Mouse (Mus musculus): ENCODE results near the gene Rnf121. TPM values are rescaled to one million over a fixed set of nuclear protein-coding genes. Genes with fewer than 3 reads are reported as not detected.

The Rnf121 gene
- 15.0 and 15.8 TPM in 2 replicates for total RNA-seq (2017)

DNA sequence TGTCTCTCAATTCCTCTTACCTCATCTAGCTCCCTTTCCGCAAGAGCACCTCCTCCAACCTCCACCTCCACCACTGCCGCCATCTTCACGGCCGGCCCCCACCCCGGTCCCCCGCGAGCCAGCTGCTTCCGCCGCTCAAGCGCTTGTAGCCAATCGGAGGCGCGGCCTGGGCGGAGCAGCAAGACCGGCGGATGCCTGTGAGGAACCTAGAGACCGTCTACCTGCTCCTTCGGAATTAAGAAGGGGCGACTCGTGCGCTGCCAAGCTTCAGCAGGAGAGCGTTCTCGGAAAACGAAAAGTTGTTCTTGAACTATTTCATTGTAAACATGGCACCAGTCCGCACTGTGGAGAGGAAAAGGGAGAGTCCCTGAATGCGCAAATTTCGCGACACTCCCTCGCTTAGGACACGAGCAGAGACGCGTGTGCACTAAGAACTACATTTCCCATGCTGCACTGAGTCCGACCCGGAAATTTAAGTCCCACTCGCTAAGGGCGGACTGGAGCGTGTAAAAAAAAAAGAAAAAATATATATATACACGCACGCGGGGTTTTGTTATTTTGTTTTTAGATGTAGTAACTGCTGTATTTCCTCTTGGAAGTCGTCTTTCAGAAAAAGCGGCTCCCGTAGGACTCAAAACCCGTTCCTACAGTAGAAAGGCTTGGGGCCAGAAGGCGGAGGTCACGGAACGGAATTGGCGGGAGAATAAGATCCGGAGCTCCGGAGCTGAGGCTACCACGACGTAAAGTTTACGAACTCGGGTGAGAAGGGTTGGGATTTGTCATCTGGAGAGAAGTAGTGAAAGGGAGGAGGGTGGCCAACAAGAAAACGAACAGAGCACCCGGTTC is at the start of gene Rnf121, which contains the start of the genes Xndc1 and Xntrpc:
TSS of gene Rnf121 (minus strand) at position 424 of the 846 bp plus-strand sequence.
TSS of gene Xndc1 (plus strand) at position 466 of the 846 bp plus-strand sequence.
TSS of gene Xntrpc (plus strand) at position 668 of the 846 bp plus-strand sequence.
- peak; percentile 95 for ATAC-seq (ENCODE audit: extremely low read depth, insufficient number of reproducible peaks, low FRiP score, poor library complexity, severe bottlenecking)

DNA sequence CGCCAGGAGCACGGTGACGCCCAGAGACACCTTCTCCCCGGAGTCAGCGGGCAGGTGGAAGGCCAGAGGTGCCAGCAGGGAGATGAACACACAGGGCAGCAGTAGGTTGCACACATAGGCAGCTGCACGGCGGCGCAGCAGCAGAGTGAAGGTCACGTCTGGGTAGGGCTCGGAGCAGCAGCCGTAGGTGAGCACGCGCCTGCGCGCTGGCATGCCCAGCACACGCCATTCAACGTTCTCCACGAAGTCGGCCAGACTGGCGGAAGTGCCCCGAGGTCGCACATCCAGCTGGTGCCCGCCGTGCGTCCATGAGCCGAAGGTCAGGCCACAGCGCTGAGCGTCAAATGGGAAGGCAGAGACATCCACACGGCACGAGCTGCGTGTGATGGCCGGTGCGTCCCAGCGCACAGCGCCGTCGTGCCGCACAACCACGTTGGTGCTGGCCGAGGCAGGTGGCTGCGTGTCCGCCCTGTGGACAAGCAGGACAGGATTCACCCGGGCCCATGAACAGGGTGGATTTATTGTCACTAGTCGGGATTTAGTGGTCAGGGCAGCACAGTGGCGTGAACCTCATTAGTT is 48.0 kb upstream of the Rnf121 start:
- ATAC-seq (ENCODE audit: extremely low read depth, insufficient number of reproducible peaks, low FRiP score, poor library complexity, severe bottlenecking): no peak

DNA sequence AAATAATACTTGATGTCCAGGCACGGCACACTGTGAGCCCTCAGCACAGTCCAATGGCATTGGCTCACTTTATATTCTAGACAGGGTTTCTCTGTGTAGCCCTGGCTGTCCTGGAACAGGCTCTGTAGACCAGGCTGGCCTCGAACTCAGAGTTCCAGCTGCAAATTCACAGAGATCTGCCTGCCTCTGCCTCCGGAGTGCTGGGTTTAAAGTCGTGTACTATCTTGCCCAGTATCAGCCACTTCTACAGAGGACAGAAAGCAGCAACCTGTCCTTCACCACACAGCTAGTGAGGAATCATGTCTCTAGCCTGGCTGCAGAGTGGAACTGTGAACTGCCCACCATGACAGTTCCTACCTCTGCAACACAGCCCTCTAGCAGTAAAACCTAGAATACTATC is 44.5 kb upstream of the Rnf121 start:
- no peak for ATAC-seq (ENCODE audit: extremely low read depth, insufficient number of reproducible peaks, low FRiP score, poor library complexity, severe bottlenecking)

DNA sequence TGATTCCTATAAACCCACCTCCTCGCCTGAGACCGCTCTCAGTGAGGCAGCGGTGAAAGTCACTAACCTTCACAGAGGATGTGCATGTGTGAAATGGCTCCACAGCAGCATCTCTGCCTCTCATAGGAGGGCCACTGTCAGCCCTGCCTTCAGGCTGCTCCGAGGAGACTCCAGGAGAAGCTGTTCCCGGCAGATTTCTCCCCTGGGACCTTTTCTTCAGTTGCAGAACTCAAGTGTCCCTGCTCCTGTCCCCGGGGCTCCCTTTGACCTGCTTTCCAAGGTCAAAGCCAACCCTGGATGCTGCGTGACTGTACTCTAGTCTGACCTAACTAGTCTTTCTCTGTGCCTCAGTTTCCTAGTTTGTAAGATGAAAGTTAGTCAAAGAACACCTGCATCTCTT is 43.9 kb upstream of the Rnf121 start, which contains the start of gene Art5:
TSS of gene Art5 (minus strand) at position 319 of the 400 bp plus-strand sequence.
- no peak for ATAC-seq (ENCODE audit: extremely low read depth, insufficient number of reproducible peaks, low FRiP score, poor library complexity, severe bottlenecking)

DNA sequence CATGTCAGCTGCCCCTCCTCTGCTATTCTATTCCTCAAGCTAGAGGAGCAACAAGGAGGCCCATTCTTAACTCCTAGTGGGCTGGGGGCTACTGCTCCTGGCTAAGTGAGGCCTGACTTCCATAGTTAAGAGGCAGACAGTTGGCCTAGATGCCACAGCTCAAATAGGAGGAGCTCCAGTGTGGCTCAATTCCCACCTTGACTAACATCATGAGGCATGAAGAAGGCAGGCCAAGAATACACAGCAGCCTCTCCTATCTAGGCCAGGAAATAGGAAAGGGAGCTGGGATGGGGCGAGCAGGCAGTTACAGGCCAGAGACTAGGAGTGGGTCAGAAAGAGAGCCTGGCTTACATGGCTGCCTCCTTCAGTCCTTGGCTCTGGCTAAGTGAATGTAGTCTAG is 42.9 kb upstream of the Rnf121 start:
- no peak for ATAC-seq (ENCODE audit: extremely low read depth, insufficient number of reproducible peaks, low FRiP score, poor library complexity, severe bottlenecking)

DNA sequence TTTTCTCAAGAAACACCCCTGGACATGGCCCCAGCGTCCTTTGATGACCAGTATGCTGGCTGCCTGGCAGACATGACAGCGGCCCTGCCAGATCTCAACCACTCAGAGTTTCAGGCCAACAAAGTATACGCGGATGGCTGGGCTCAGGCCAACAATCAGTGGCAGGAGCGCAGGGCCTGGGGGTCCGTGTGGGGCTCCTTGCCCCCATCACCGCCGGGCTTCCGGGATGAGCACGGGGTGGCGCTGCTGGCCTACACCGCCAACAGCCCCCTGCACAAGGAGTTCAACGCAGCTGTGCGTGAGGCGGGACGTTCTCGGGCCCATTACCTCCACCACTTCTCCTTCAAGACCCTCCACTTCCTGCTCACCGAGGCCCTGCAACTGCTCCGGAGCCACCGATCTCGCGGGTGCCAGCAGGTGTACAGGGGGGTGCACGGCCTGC is 41.5 kb upstream of the Rnf121 start:
- no peak; the same call in 1 of the 2 replicates for ATAC-seq (ENCODE audit: extremely low read depth, insufficient number of reproducible peaks, low FRiP score, poor library complexity, severe bottlenecking)

DNA sequence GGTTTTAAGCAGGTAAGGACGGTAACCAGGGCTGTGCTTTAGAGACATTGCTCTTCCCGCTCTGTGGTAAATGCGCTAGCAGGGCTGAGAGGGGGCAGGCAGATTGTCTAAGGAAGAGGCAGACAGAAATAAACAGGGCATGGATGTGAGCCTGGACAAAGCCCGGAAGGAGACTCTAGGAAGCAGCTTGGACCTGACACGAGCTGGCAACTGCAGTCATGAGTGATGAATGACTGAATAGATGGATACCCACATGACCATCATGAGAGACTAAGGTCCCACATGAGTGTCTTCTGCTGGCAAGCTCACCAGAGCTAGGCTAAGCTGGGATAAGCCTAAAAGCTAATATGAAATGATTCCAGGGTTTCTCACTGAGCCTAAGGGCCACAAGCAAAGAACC is 38.9 kb upstream of the Rnf121 start:
- ATAC-seq (ENCODE audit: extremely low read depth, insufficient number of reproducible peaks, low FRiP score, poor library complexity, severe bottlenecking): no peak

DNA sequence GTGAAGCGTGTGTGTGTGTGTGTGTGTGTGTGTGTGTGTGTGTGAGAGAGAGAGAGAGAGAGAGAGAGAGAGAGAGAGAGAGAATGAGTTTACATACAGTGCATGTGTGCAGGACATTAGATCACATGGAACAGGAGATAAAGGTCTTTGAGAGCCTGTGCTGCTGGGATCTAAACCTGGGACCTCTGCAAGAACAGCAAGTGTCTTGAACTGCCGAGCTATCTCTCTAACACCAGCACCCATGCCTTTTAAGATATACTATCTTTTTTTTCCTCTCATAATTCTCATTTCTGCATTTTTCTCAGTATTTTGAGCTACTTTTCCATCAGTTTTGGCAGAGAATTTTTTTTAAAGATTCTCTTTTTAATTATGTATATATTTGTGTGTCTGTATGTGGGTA is 38.3 kb upstream of the Rnf121 start:
- ATAC-seq (ENCODE audit: extremely low read depth, insufficient number of reproducible peaks, low FRiP score, poor library complexity, severe bottlenecking): no peak

DNA sequence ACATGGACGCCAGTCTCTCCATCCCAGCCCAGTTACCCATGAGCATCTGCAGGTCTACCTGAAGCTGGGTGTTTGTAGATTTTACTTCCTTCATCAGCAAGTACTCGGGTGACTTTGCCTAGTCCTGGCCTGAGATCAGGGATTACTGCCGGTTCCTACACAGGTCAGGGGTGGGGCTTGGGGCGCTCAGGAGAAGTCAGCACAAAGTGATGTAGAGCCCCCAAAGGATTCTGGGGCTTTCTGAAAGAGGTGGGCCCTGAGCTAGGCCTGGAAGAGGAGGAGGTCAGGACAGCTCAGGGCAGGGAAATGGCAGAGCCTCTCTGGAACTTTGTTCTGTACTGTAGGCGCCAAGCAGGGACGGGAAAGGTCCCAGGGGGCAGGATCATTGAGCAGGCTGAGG is 37.4 kb upstream of the Rnf121 start:
- ATAC-seq (ENCODE audit: extremely low read depth, insufficient number of reproducible peaks, low FRiP score, poor library complexity, severe bottlenecking): no peak

DNA sequence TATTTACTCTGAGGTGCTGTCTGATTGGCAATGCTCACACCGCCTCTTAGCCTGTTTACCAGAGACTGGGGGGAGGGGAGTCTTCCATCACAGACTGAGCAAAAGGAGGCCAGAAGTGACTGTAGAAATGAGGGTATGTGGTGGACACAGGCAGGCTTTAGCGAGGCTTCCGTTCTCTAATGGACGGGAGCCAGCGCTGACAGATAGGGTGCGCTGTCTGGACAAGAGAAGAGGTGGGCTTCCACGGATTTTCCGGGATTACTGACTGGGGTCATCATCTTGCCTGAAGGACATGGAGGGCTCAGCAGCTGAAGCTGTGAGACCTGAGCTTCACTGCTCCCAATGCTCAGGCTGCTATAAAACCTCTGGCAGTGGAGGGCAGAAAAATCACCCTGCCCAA is 37.0 kb upstream of the Rnf121 start:
- ATAC-seq (ENCODE audit: extremely low read depth, insufficient number of reproducible peaks, low FRiP score, poor library complexity, severe bottlenecking): no peak

DNA sequence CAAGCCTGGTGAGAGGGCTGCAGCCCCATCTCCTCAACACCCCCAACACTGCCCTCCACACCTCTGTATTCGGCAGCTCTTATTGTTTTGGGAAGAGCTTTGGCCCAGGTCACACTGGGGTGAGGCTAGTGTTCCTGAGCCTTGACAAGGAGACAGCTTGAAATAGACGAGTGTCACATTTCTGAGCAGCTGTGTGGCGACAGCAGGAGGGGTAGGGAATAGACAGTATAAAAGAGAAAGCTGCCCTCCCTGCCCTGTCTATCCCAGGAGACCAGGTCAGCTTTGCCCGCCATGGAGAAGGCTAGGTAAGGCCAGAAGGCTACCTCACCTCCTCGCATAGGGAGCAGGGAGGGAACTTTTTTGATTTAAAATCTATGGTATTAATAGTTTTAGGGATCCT is 36.2 kb upstream of the Rnf121 start, which contains the start of gene Art1:
TSS of gene Art1 (plus strand) at position 257 of the 400 bp plus-strand sequence.
- no peak for ATAC-seq (ENCODE audit: extremely low read depth, insufficient number of reproducible peaks, low FRiP score, poor library complexity, severe bottlenecking)

DNA sequence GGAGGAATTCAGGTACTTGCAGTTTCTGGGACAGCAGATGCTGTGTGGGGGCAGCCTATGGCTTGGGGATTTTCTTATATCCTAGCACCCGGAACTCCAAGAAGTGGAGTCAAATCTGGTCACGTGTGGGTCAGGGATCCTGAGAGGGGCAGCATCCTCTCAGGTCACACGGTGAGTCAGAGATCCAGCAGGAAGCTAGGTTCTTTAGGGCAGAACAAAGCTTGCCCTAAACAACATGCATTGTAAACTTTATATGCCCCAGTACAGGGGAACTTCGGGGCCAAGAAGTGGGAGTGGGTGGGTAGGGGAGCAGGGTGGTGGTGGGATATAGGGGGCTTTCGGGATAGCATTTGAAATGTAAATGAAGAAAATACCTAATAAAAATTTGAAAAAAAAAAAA is 35.6 kb upstream of the Rnf121 start:
- ATAC-seq (ENCODE audit: extremely low read depth, insufficient number of reproducible peaks, low FRiP score, poor library complexity, severe bottlenecking): no peak

DNA sequence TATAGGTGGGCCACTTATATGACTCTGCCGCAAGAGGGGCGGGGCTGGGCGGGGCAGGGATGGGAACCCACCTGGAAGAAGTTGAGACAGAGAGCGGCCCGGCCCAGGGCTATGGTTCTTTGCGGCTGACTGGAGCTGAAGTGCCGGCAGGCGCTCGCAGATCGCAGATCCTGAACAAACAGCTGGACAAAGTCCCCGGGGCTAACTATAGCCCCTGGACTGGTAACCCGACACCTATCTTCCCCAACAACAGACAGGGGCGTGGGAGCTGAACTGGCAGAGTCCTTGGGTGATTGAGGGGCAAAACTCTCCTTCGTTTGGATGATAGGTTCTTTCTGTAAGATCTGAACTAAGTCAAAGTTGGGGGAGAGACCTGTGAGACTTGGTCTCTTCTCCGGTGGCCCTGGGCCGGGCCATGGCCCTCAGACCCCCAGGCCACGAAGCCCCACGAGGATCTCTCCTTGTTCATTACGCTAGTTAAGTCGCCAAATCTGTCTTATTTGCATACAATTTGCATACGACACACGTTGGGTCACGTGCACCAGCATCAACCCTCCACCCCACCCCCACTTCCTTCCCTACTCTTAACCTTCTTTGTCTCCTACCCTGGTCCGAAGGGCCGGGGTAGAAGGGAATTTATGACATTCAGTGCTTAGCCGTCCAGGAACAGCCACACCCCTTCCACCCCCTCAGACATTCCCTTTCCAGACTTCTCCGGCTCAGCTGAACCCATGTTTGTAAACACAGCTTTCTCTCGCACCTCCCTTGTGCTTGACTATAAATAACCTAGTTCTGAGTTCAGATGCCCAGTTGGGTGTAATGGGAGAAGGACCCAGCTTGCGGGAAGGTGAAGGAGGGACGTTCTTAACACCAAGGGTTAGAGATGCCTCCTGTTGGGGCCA is 34.7 kb upstream of the Rnf121 start:
- ATAC-seq (ENCODE audit: extremely low read depth, insufficient number of reproducible peaks, low FRiP score, poor library complexity, severe bottlenecking): peak; percentile 71

DNA sequence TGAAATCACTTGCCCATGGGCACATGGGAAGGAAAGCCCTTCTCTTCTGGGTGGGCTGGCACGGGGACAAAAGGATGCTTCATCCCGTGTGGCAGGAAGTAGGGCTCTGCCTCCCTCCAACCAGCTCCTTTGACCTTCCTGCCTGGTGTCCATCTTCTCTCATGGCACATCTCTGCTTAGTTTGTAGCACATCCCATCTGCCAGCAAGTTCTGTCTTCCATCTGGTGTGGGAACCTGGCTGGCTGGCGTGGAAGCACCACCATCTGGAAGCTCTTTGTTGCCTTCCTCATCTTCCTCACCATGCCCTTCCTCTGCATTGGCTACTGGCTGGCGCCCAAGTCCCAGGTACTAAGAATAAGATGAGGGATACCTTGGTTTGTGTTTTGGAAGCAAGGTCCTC is 22.1 kb upstream of the Rnf121 start:
- no peak for ATAC-seq (ENCODE audit: extremely low read depth, insufficient number of reproducible peaks, low FRiP score, poor library complexity, severe bottlenecking)

DNA sequence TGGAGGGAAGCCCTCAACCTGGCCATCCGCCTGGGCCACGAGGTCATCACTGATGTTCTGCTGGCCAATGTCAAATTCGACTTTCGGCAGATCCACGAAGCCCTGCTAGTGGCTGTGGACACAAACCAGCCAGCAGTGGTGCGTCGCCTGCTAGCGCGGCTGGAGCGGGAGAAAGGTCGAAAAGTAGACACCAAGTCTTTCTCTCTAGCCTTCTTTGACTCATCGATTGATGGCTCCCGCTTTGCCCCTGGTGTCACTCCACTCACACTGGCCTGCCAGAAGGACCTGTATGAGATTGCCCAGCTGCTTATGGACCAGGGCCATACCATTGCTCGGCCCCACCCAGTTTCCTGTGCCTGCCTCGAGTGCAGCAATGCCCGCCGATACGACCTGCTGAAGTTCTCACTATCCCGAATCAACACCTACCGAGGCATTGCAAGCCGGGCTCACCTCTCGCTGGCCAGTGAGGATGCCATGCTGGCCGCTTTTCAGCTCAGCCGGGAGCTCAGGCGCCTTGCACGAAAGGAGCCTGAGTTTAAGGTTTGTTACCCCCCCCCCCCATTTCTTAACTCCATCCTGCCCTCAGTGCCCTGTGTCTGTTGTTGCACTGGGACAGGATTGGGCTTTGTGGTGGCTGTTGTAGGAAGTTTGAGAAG is 18.9 kb upstream of the Rnf121 start:
- no peak for ATAC-seq (ENCODE audit: extremely low read depth, insufficient number of reproducible peaks, low FRiP score, poor library complexity, severe bottlenecking)

DNA sequence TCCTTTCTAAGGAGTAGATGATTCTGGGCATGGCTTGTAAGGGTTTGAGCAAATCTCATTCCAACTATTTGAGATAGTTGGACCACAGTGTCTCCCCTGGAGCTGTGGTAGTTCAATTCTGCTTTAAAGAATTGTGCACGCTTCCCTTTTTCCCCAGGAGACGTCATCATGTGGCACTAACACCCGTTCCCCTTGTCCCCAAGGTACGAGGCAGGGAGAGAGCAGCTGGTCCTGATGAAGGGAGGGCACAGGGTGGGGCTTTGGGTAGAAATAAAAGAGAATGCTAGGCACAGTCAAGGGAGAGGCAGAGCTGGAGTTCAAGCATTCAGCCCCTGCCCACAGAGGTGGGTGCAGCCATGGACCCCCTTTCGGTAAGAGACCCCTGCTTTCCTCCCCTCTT is 17.5 kb upstream of the Rnf121 start, which contains the start of gene Trpc2:
TSS of gene Trpc2 (plus strand) at position 301 of the 400 bp plus-strand sequence.
- ATAC-seq (ENCODE audit: extremely low read depth, insufficient number of reproducible peaks, low FRiP score, poor library complexity, severe bottlenecking): no peak

DNA sequence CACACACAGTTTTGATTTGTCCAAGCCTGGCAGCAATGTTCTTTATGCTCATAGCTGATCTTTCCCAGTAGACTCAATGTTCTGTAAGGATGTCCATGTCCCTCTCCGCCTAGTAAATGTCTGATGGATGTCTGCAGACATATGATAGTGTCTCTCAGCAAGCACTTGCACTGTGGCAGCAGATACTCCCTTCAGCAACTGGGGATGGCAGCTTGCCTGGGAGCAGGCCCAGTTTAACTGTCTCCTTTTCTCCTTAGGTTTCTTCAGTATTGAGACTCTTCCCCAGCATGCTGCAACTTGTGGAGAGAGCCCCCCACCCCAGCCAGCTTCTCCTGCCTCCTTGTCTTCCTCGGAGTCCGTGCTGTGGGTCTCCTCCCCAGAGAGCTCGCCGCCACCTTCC is 16.5 kb upstream of the Rnf121 start:
- no peak for ATAC-seq (ENCODE audit: extremely low read depth, insufficient number of reproducible peaks, low FRiP score, poor library complexity, severe bottlenecking)

DNA sequence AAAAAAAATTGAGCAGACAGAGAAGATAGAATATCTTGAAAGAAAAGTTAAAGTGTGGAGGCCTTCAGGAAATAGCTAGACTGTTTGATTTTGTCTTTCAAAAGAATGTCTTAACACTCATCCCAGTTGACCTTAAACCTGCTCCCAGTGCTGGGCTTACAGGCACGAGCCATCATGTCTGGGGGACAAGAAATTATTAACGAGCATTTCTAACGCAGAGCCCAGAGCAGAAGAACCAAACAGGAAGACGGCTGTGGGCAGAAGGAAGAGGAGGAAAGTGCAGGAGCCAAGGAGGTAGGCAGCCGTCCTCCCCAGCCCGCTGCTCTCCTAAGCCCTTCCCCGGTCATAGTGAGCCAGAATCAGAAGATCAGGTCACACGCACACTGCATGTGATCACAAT is 15.0 kb upstream of the Rnf121 start:
- no peak for ATAC-seq (ENCODE audit: extremely low read depth, insufficient number of reproducible peaks, low FRiP score, poor library complexity, severe bottlenecking)

DNA sequence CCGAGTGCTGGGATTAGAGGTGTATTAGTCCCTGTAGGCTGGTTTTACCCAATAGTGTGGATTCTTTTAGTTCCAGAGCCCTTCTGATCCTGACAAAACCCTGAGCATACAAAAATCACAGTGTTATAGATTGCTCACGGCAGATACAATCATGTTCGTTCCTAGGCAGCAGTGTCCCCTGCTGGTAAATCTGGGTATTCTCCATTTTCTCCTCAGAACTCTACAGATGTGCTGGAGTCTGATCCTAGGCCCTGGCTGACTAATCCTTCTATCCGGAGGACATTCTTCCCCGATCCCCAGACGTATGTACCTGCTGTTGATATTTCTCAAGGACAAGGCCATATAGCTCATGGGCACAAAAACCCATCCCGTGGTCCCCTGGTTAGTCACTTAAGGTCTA is 13.2 kb upstream of the Rnf121 start:
- no peak for ATAC-seq (ENCODE audit: extremely low read depth, insufficient number of reproducible peaks, low FRiP score, poor library complexity, severe bottlenecking)
